Mouse (Mus musculus): ENCODE measurements around the gene Slc3a1. TPM values are rescaled to one million over a fixed set of nuclear protein-coding genes. Genes with fewer than 3 reads are reported as not detected.

Gene Slc3a1
- polyA plus RNA-seq, 1 experiment from 2014 or later, result 0.54 TPM

GRCm38 (mm10) chr17:85038311-85038710, 10.1 kb downstream of the Slc3a1 start:
- no peaks in the 10 kb centered on the region for H3K36me3 ChIP-seq (ENCODE audit: poor library complexity, severe bottlenecking)
- ATAC-seq, result no peak
- H3K4me1 ChIP-seq, result 0 out of 2 replicates have a peak, but pooled peaks cover 4% of the 10 kb centered on the region
- no peak overlapping the region for H3K27ac ChIP-seq
- H3K4me2 ChIP-seq, result no peak overlapping the region
- H3K4me3 ChIP-seq, result no peak overlapping the region
- no peak overlapping the region for H3K9ac ChIP-seq
- H3K27me3 ChIP-seq, result no peaks in the 10 kb centered on the region
- H3K9me3 ChIP-seq (replicated peaks), result no peaks in the 10 kb centered on the region
- 87% methylated on average over 4 of the region's 4 CpGs for WGBS

GRCm38 (mm10) chr17:85038761-85039160, 10.6 kb downstream of the Slc3a1 start:
- no peaks in the 10 kb centered on the region for H3K9me3 ChIP-seq (replicated peaks)
- H3K4me2 ChIP-seq, result no peak overlapping the region
- no peak overlapping the region for H3K9ac ChIP-seq
- no peak overlapping the region for H3K4me3 ChIP-seq
- no peak for ATAC-seq
- WGBS, result 93% methylated on average over 5 of the region's 5 CpGs
- H3K36me3 ChIP-seq (ENCODE audit: poor library complexity, severe bottlenecking), result no peaks in the 10 kb centered on the region
- 0 out of 2 replicates have a peak, but pooled peaks cover 4% of the 10 kb centered on the region for H3K4me1 ChIP-seq
- no peaks in the 10 kb centered on the region for H3K27me3 ChIP-seq
- H3K27ac ChIP-seq, result no peak overlapping the region

GRCm38 (mm10) chr17:85040913-85041312, 12.7 kb downstream of the Slc3a1 start:
- no peak for ATAC-seq
- H3K27me3 ChIP-seq, result no peaks in the 10 kb centered on the region
- no peak overlapping the region for H3K27ac ChIP-seq
- H3K36me3 ChIP-seq (ENCODE audit: poor library complexity, severe bottlenecking), result no peaks in the 10 kb centered on the region
- no peaks in the 10 kb centered on the region for H3K4me1 ChIP-seq
- H3K9ac ChIP-seq, result no peak overlapping the region
- H3K4me3 ChIP-seq, result no peak overlapping the region
- 91% methylated on average over 7 of the region's 7 CpGs for WGBS
- H3K4me2 ChIP-seq, result no peak overlapping the region
- no peaks in the 10 kb centered on the region for H3K9me3 ChIP-seq (replicated peaks)

- H3K4me2 ChIP-seq, result no peak overlapping the region
- H3K4me3 ChIP-seq, result no peak overlapping the region
- H3K36me3 ChIP-seq (ENCODE audit: poor library complexity, severe bottlenecking), result no peaks in the 10 kb centered on the region
- 72% methylated on average over 6 of the region's 6 CpGs for WGBS
- no peaks in the 10 kb centered on the region for H3K9me3 ChIP-seq (replicated peaks)
- H3K27me3 ChIP-seq, result no peaks in the 10 kb centered on the region
- no peak for ATAC-seq
- H3K4me1 ChIP-seq, result no peaks in the 10 kb centered on the region
- H3K9ac ChIP-seq, result no peak overlapping the region
- no peak overlapping the region for H3K27ac ChIP-seq
Observed at GRCm38 (mm10) chr17:85042419-85042818, 14.2 kb downstream of the Slc3a1 start.

GRCm38 (mm10) chr17:85043404-85043816, 15.2 kb downstream of the Slc3a1 start:
- ATAC-seq, result no peak
- Histone ChIP-seq H3K9me3 (replicated peaks) (no peaks in the 10 kb centered on the region), H3K9ac (no peak overlapping the region), H3K27ac (no peak overlapping the region), H3K27me3 (no peaks in the 10 kb centered on the region), H3K36me3 (ENCODE audit: poor library complexity, severe bottlenecking) (no peaks in the 10 kb centered on the region), H3K4me3 (no peak overlapping the region), H3K4me2 (no peak overlapping the region), H3K4me1 (no peaks in the 10 kb centered on the region)
- 84% methylated on average over 6 of the region's 6 CpGs for WGBS

- Histone ChIP-seq H3K9me3 (replicated peaks) (no peaks in the 10 kb centered on the region), H3K27ac (no peak overlapping the region), H3K4me1 (no peaks in the 10 kb centered on the region), H3K4me2 (no peak overlapping the region), H3K27me3 (no peaks in the 10 kb centered on the region), H3K4me3 (no peak overlapping the region), H3K36me3 (ENCODE audit: poor library complexity, severe bottlenecking) (no peaks in the 10 kb centered on the region), H3K9ac (no peak overlapping the region)
- ATAC-seq, result no peak
- 97% methylated on average over 5 of the region's 5 CpGs for WGBS
Observed at GRCm38 (mm10) chr17:85044466-85044865, 16.3 kb downstream of the Slc3a1 start.

- 87% methylated on average over 12 of the region's 12 CpGs for WGBS
- H3K36me3 ChIP-seq (ENCODE audit: poor library complexity, severe bottlenecking), result no peaks in the 10 kb centered on the region
- no peaks in the 10 kb centered on the region for H3K27me3 ChIP-seq
- H3K27ac ChIP-seq, result no peak overlapping the region
- no peak overlapping the region for H3K9ac ChIP-seq
- H3K9me3 ChIP-seq (replicated peaks), result no peaks in the 10 kb centered on the region
- no peaks in the 10 kb centered on the region for H3K4me1 ChIP-seq
- H3K4me2 ChIP-seq, result no peak overlapping the region
- H3K4me3 ChIP-seq, result no peak overlapping the region
- ATAC-seq, result no peak
Observed at GRCm38 (mm10) chr17:85045160-85045559, 17.0 kb downstream of the Slc3a1 start.

- Histone ChIP-seq H3K9me3 (replicated peaks) (no peaks in the 10 kb centered on the region), H3K27me3 (no peaks in the 10 kb centered on the region), H3K9ac (no peak overlapping the region), H3K4me1 (no peaks in the 10 kb centered on the region), H3K4me2 (no peak overlapping the region), H3K4me3 (no peak overlapping the region), H3K27ac (no peak overlapping the region), H3K36me3 (ENCODE audit: poor library complexity, severe bottlenecking) (no peaks in the 10 kb centered on the region)
- no peak for ATAC-seq
- WGBS, result 92% methylated on average over 5 of the region's 5 CpGs
Observed at GRCm38 (mm10) chr17:85048379-85048778, 20.2 kb downstream of the Slc3a1 start.

- no peak overlapping the region for H3K9ac ChIP-seq
- H3K4me1 ChIP-seq, result no peaks in the 10 kb centered on the region
- H3K36me3 ChIP-seq (ENCODE audit: poor library complexity, severe bottlenecking), result peaks cover 10% of the 10 kb centered on the region
- H3K9me3 ChIP-seq (replicated peaks), result no peaks in the 10 kb centered on the region
- H3K4me2 ChIP-seq, result no peak overlapping the region
- no peak for ATAC-seq
- no peaks in the 10 kb centered on the region for H3K27me3 ChIP-seq
- 84% methylated on average over 7 of the region's 7 CpGs for WGBS
- no peak overlapping the region for H3K4me3 ChIP-seq
- H3K27ac ChIP-seq, result no peak overlapping the region
Observed at GRCm38 (mm10) chr17:85058276-85058675, 30.1 kb downstream of the Slc3a1 start.

GRCm38 (mm10) chr17:85059136-85059535, 31.0 kb downstream of the Slc3a1 start:
- H3K9ac ChIP-seq, result no peak overlapping the region
- ATAC-seq, result no peak
- 91% methylated on average over 6 of the region's 6 CpGs for WGBS
- no peaks in the 10 kb centered on the region for H3K9me3 ChIP-seq (replicated peaks)
- H3K4me3 ChIP-seq, result no peak overlapping the region
- H3K36me3 ChIP-seq (ENCODE audit: poor library complexity, severe bottlenecking), result peaks cover 19% of the 10 kb centered on the region
- no peaks in the 10 kb centered on the region for H3K27me3 ChIP-seq
- no peak overlapping the region for H3K27ac ChIP-seq
- H3K4me2 ChIP-seq, result no peak overlapping the region
- H3K4me1 ChIP-seq, result no peaks in the 10 kb centered on the region

GRCm38 (mm10) chr17:85063560-85063959, 35.4 kb downstream of the Slc3a1 start:
- 92% methylated on average over 7 of the region's 7 CpGs for WGBS
- H3K27ac ChIP-seq, result no peak overlapping the region

GRCm38 (mm10) chr17:85067331-85067730, 39.2 kb downstream of the Slc3a1 start:
- Histone ChIP-seq H3K36me3 (ENCODE audit: poor library complexity, severe bottlenecking) (peaks cover 88% of the 10 kb centered on the region), H3K27me3 (no peaks in the 10 kb centered on the region), H3K9ac (no peak overlapping the region), H3K4me3 (no peak overlapping the region), H3K9me3 (replicated peaks) (no peaks in the 10 kb centered on the region), H3K27ac (no peak overlapping the region), H3K4me2 (no peak overlapping the region), H3K4me1 (peaks cover 5% of the 10 kb centered on the region)
- 96% methylated on average over 7 of the region's 7 CpGs for WGBS
- ATAC-seq, result no peak

More at GRCm38 (mm10) chr17:85063560-85063959, 35.4 kb downstream of the Slc3a1 start:
- Histone ChIP-seq H3K4me3 (no peak overlapping the region), H3K9ac (no peak overlapping the region), H3K27me3 (no peaks in the 10 kb centered on the region), H3K36me3 (ENCODE audit: poor library complexity, severe bottlenecking) (peaks cover 59% of the 10 kb centered on the region), H3K9me3 (replicated peaks) (no peaks in the 10 kb centered on the region), H3K4me1 (no peaks in the 10 kb centered on the region), H3K4me2 (no peak overlapping the region)
- ATAC-seq, result no peak

GRCm38 (mm10) chr17:85070658-85071057, 42.5 kb downstream of the Slc3a1 start:
- Histone ChIP-seq H3K27ac (no peak overlapping the region), H3K4me2 (no peak overlapping the region), H3K9me3 (replicated peaks) (no peaks in the 10 kb centered on the region), H3K36me3 (ENCODE audit: poor library complexity, severe bottlenecking) (peaks cover 63% of the 10 kb centered on the region), H3K4me1 (peaks cover 18% of the 10 kb centered on the region), H3K27me3 (no peaks in the 10 kb centered on the region), H3K9ac (no peak overlapping the region), H3K4me3 (no peak overlapping the region)
- WGBS, result 91% methylated on average over 6 of the region's 6 CpGs
- no peak for ATAC-seq
